Mouse (Mus musculus) adrenal gland, postnatal 4 days (tissue): Measurements from ENCODE around the gene Gstm6. TPM values are rescaled to one million over a fixed set of nuclear protein-coding genes. Genes with fewer than 3 reads are reported as not detected.
A peak's percentile ranks its signal among the peaks of the same experiment; 100 is the strongest.
"Not testable (repeated sequence)": the region's sequence is repeated elsewhere in the genome, so short reads cannot be mapped to it uniquely, and the experiment has no call there.

Source experiments
- DNase-seq, 2 experiments: peaks; one replicate each; pipeline ENCODE4 v3.0.0; 2021 to 2022; ENCODE audit warnings: low spot score in 2 of 2, mixed read lengths in 2 of 2
- long read RNA-seq, 2 experiments: library from polyadenylated mRNA; stranded (forward); transcript quantifications; one replicate each; pipeline ENCODE4 v2.0.0; 2021
- total RNA-seq, 2 experiments: library from RNA; stranded (reverse); gene quantifications; 2 replicates each; pipeline ENCODE4 v1.2.3; 2021

Gstm6 gene
- 10 to 100 TPM in 1 of 2 experiments, 1 to 10 TPM in 1; 9.0 to 11.0 TPM for total RNA-seq
- long read RNA-seq, experiment 1, partial matches to known transcripts, result 3 of 6 reads
- long read RNA-seq, experiment 1, other reads (novel, unspliced or antisense), result 0 of 6 reads
- long read RNA-seq, experiment 2, transcript Gstm6-205 (8 exons, 1,153 nt), result major isoform, 6 of 10 reads
- long read RNA-seq, experiment 2, partial matches to known transcripts, result 2 of 10 reads
- long read RNA-seq, experiment 2, other reads (novel, unspliced or antisense), result 2 of 10 reads

GRCm38 (mm10) chr3:107943239-107943990 lies at the start of gene Gstm6:
Gene Gstm6 (minus strand): TSS chr3:107943749.
- no peak for DNase-seq

GRCm38 (mm10) chr3:107986041-107986562 lies 42.6 kb upstream of the Gstm6 start, which contains the start of gene Gstm2:
Gene Gstm2 (minus strand): TSS chr3:107986453.
- peak in 1 of 2 experiments; percentile 22 for DNase-seq

- DNase-seq, result not testable (repeated sequence)
These were observed 41.6 kb upstream of the Gstm6 start for GRCm38 (mm10) chr3:107985141-107985540.

GRCm38 (mm10) chr3:107984471-107984870 lies 40.9 kb upstream of the Gstm6 start:
- DNase-seq, result no peak

- no peak for DNase-seq
These were observed 40.2 kb upstream of the Gstm6 start for GRCm38 (mm10) chr3:107983771-107984170.

- DNase-seq, result no peak
These were observed 39.2 kb upstream of the Gstm6 start for GRCm38 (mm10) chr3:107982726-107983125.

- DNase-seq, result no peak
These were observed 37.7 kb upstream of the Gstm6 start for GRCm38 (mm10) chr3:107981261-107981660.

GRCm38 (mm10) chr3:107977691-107978090 lies 34.1 kb upstream of the Gstm6 start:
- DNase-seq, result no peak

- no peak for DNase-seq
These were observed 30.7 kb upstream of the Gstm6 start for GRCm38 (mm10) chr3:107974237-107974636.

- DNase-seq, result no peak
These were observed 28.5 kb upstream of the Gstm6 start for GRCm38 (mm10) chr3:107972070-107972469.

- DNase-seq, result not testable (repeated sequence)
These were observed 27.6 kb upstream of the Gstm6 start for GRCm38 (mm10) chr3:107971101-107971500.

- no peak for DNase-seq
These were observed 25.3 kb upstream of the Gstm6 start, which contains the start of gene Gstm3 for GRCm38 (mm10) chr3:107968724-107969395. Gene Gstm3 (minus strand): TSS chr3:107969283.

- no peak for DNase-seq
These were observed 23.1 kb upstream of the Gstm6 start for GRCm38 (mm10) chr3:107966631-107967030.

- no peak for DNase-seq
These were observed 22.0 kb upstream of the Gstm6 start for GRCm38 (mm10) chr3:107965592-107965991.

GRCm38 (mm10) chr3:107964656-107965308 lies 21.2 kb upstream of the Gstm6 start:
- DNase-seq, result no peak

GRCm38 (mm10) chr3:107964026-107964425 lies 20.5 kb upstream of the Gstm6 start:
- DNase-seq, result no peak

- not testable (repeated sequence) for DNase-seq
These were observed 11.7 kb upstream of the Gstm6 start for GRCm38 (mm10) chr3:107955260-107955659.

GRCm38 (mm10) chr3:107953906-107954305 lies 10.4 kb upstream of the Gstm6 start:
- no peak for DNase-seq

GRCm38 (mm10) chr3:107953328-107953755 lies 9.8 kb upstream of the Gstm6 start:
- peak; percentile 55 to 66 for DNase-seq

GRCm38 (mm10) chr3:107950531-107950930 lies 7.0 kb upstream of the Gstm6 start:
- no peak for DNase-seq

- not testable (repeated sequence) for DNase-seq
These were observed 5.9 kb upstream of the Gstm6 start for GRCm38 (mm10) chr3:107949461-107949860.
